Mouse (Mus musculus): ENCODE results near the gene St3gal5.

St3gal5 gene

GRCm38 (mm10) chr6:72126128-72126917 lies 28.9 kb downstream of the St3gal5 start:
- in situ Hi-C loops (cut with MboI; ENCODE audit: unreplicated experiment in 2 of 2): no loop called here

DNA sequence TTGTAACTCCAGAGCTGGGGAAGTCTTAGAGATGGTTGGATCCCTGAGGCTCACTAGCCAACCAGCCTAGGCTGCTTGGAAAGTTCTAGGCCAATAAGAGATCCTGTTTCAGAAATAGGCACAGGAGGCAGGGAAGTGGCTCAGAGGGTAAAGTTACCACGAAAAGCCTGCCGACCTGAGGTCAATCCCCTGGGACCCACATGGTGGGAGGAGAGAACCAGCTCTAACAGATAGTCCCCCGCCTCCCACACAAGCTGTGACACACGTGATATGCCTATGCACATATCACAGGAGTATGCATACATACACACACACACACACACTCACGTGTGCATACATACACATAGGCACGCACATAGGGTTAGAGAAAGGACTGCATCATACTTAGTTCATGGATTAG lies 32.7 kb downstream of the St3gal5 start:
- in situ Hi-C loops (cut with MboI; ENCODE audit: unreplicated experiment in 2 of 2): no loop called here

GRCm38 (mm10) chr6:72132671-72133214 lies 35.4 kb downstream of the St3gal5 start:
- in situ Hi-C loops (cut with MboI; ENCODE audit: unreplicated experiment in 2 of 2): no loop called here

DNA sequence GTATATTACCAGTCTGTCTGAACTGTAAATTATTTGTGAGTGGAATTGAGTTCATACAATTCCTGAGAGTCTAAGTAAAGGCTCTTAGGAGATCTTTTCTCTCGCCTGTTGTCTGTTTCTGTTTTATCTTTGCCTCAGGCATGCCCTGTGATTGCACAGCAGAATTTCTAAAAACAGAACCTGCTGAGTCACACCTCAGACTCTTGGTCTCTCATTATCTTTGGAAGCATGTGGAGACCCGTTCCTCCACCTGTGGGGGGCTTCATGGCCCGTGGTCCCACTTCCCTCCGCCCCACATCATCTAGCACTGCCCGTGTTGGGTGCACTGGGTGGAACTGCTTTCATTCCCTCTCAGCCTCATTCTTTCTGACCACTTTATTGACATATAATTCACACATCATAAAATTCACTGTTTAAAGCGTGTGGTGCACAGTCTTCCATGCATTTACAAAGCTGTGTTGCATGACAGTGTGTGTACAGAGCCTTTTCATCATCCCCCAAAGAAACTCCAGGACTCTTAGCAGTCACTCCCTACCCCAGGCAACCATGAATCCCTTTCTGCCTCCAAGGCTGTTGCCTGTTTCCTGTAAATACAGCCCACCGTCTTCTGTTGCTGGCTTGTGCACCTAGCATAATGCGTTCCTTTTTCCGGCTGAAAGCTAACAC lies 37.6 kb downstream of the St3gal5 start:
- in situ Hi-C loops (cut with MboI; ENCODE audit: unreplicated experiment in 2 of 2): no loop called here

DNA sequence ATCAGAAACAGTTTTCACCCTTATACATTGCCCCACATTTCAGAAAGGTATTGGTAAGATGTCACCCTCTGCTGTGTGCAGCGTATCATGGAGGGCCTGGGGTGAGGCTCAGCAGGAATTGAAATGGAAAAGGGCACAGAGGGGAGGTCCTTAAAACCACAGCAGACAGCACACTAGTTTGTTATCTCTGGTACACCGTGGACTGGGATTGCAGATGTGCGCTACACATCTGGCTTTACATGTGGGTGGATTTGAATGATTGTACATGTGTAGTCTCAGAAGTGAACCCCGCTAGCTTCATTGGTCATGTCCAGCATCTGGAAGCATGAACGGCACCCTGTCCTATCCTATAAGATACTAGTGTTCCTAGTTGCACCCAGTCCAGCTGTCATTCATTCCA lies 38.6 kb downstream of the St3gal5 start:
- in situ Hi-C loops (cut with MboI; ENCODE audit: unreplicated experiment in 2 of 2): no loop called here

DNA sequence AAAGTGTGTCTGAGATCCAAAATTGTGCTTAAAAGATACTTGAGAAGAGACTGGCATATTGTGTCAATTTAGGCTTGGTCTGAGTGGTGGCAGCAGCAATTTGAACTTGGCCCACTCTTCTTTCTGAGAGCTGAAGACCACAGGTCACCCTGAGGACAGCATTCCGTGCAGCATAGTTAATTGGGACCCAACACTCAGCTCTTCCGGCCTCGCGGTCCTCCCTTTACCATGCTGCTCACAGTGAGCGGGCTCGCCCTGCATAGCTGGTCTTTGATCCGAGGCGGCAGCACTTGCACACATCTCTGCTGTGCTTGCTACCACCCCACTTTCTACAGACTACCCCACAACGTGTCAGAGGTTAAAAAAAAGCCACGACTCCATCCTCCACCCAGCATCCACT lies 39.2 kb downstream of the St3gal5 start:
- in situ Hi-C loops (cut with MboI; ENCODE audit: unreplicated experiment in 2 of 2): no loop called here

- in situ Hi-C loops (cut with MboI; ENCODE audit: unreplicated experiment in 2 of 2): no loop called here
These were observed 42.3 kb downstream of the St3gal5 start for GRCm38 (mm10) chr6:72139508-72140193.

GRCm38 (mm10) chr6:72140371-72140770 lies 43.0 kb downstream of the St3gal5 start:
- in situ Hi-C loops (cut with MboI; ENCODE audit: unreplicated experiment in 2 of 2): no loop called here

DNA sequence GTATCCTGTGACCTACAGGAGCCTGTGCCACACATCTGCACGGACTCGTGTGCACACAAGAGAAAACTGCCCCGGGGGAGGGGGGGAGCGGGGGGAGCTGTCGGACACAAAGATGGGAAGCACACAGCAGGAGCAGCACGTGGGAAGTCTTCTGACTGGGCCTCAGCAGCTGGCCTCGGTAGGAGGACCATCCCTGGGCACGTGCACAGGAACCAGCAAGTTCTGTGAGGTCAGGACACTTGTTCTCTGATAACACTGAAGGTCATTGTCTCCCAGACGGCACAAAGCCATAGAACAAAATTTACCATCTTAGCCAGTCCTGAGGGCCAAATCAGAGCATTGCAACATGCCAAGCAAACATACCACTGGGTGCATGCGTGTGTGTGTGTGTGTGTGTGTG lies 43.8 kb downstream of the St3gal5 start:
- in situ Hi-C loops (cut with MboI; ENCODE audit: unreplicated experiment in 2 of 2): no loop called here

DNA sequence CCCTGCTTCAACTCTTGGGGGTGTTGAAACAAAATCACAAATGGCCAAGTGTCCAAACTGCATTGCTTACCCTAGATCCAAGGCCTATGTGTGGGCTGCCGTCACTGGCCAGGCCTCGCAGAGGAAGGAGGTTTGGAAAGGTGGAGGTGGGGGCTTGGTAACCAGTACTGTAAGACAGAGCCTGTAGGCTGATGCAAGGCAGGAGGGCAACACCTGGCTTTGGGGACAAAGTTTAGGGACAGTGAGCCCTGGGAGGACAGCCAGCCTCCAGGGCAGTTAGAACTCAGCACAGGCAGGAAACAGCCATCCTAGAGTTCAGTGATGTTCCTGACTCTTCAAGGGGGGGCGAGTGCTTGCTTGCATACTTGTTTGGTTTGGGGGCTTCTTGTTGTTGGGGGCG lies 45.2 kb downstream of the St3gal5 start:
- in situ Hi-C loops (cut with MboI; ENCODE audit: unreplicated experiment in 2 of 2): no loop called here

DNA sequence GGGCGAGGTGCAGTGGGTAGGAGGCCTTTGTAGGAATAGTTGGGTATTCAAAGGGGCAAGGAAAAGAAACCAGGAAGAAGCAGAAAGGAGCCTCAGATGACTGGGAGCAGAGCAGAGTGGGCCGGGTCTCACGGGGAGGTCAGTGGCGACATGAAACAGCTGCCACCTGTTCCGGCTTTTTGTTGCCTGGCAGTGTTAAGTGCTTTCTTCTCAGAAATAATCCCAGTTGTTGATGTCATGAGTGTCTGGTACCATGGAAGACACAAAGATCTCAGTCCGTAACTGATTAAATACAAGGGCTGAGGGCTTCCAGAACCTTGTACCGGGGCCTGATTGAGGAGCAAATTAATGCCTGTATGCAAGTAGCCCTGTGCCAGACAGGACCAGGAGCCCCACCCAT lies 47.0 kb downstream of the St3gal5 start:
- in situ Hi-C loops (cut with MboI; ENCODE audit: unreplicated experiment in 2 of 2): no loop called here

GRCm38 (mm10) chr6:72146803-72147202 lies 49.4 kb downstream of the St3gal5 start:
- in situ Hi-C loops (cut with MboI; ENCODE audit: unreplicated experiment in 2 of 2): no loop called here

- in situ Hi-C loops (cut with MboI; ENCODE audit: unreplicated experiment in 2 of 2): no loop called here
These were observed 51.3 kb downstream of the St3gal5 start for GRCm38 (mm10) chr6:72148721-72149120.

- in situ Hi-C loops (cut with MboI; ENCODE audit: unreplicated experiment in 2 of 2): loop anchor here (25.0 kb wide), 4 partner anchors 512 to 987 kb away; partner anchors contain the start of gene Kdm3a (in 1 of the 2)
These were observed 52.4 kb downstream of the St3gal5 start for GRCm38 (mm10) chr6:72149797-72150196.

GRCm38 (mm10) chr6:72152707-72153106 lies 55.3 kb downstream of the St3gal5 start:
- in situ Hi-C loops (cut with MboI; ENCODE audit: unreplicated experiment in 2 of 2): loop anchor here (25.0 kb wide), 4 partner anchors 515 to 990 kb away; partner anchors contain the start of gene Kdm3a (in 1 of the 2)

GRCm38 (mm10) chr6:72153455-72153854 lies 56.1 kb downstream of the St3gal5 start:
- in situ Hi-C loops (cut with MboI; ENCODE audit: unreplicated experiment in 2 of 2): loop anchor here (25.0 kb wide), 4 partner anchors 516 to 991 kb away; partner anchors contain the start of gene Kdm3a (in 1 of the 2)

- in situ Hi-C loops (cut with MboI; ENCODE audit: unreplicated experiment in 2 of 2): loop anchor here (25.0 kb wide), 4 partner anchors 517 to 992 kb away; partner anchors contain the start of gene Kdm3a (in 1 of the 2)
These were observed 56.6 kb downstream of the St3gal5 start for GRCm38 (mm10) chr6:72154008-72154407.

- in situ Hi-C loops (cut with MboI; ENCODE audit: unreplicated experiment in 2 of 2): loop anchor here (25.0 kb wide), 4 partner anchors 518 to 993 kb away; partner anchors contain the start of gene Kdm3a (in 1 of the 2)
These were observed 57.6 kb downstream of the St3gal5 start for GRCm38 (mm10) chr6:72154938-72155531.

- in situ Hi-C loops (cut with MboI; ENCODE audit: unreplicated experiment in 2 of 2): loop anchor here (25.0 kb wide), 4 partner anchors 518 to 993 kb away; partner anchors contain the start of gene Kdm3a (in 1 of the 2)
These were observed 58.3 kb downstream of the St3gal5 start for GRCm38 (mm10) chr6:72155649-72156048.
